Mouse (Mus musculus) stomach, postnatal 0 days (tissue): ENCODE data around the gene Zbtb12. TPM values are rescaled to one million over a fixed set of nuclear protein-coding genes. Genes with fewer than 3 reads are reported as not detected.

Experiments
- ATAC-seq: fragments of 200-750 bp; cut with Nextera tagmentation; 2 replicates; pipeline ENCODE4 v1.8.0; 2017; ENCODE audit not compliant: low FRiP score, low TSS enrichment
- DNase-seq: peaks from one replicate; pipeline ENCODE4 v3.0.0-alpha.2; 2016; ENCODE audit warnings: low spot score
- H3K27ac ChIP-seq: fragments of 300-500 bp; sonication (generic); replicated peaks from 2 replicates; pipeline ENCODE4 v1.5.1; 2014; ENCODE audit warnings: mild to moderate bottlenecking, control low read depth
- H3K27me3 ChIP-seq: fragments of 300-500 bp; sonication (generic); 2 replicates; pipeline ENCODE4 v1.6.1; 2014; ENCODE audit warnings: low read length; ENCODE audit not compliant: control insufficient read depth, insufficient read depth
- H3K36me3 ChIP-seq: fragments of 300-500 bp; sonication (generic); 2 replicates; pipeline ENCODE4 v1.6.1; 2014; ENCODE audit warnings: low read length, mixed read lengths; ENCODE audit not compliant: control insufficient read depth, insufficient read depth
- H3K4me1 ChIP-seq: fragments of 300-500 bp; sonication (generic); replicated peaks from 2 replicates; pipeline ENCODE4 v1.6.1; 2014; ENCODE audit warnings: antibody characterized with exemption; ENCODE audit not compliant: control insufficient read depth, insufficient read depth
- H3K4me2 ChIP-seq: fragments of 300-500 bp; sonication (generic); replicated peaks from 2 replicates; pipeline ENCODE4 v1.6.1; 2014; ENCODE audit warnings: low read depth, mild to moderate bottlenecking, control low read depth, moderate library complexity
- H3K4me3 ChIP-seq: fragments of 300-500 bp; sonication (generic); 2 replicates; pipeline ENCODE4 v1.5.1; 2014; ENCODE audit warnings: low read depth, low read length, control low read depth
- H3K9ac ChIP-seq: fragments of 300-500 bp; sonication (generic); 2 replicates; pipeline ENCODE4 v1.6.1; 2014; ENCODE audit warnings: mild to moderate bottlenecking, low read length, control low read depth, mixed read lengths
- H3K9me3 ChIP-seq: fragments of 300-500 bp; sonication (generic); 2 replicates; pipeline ENCODE4 v1.6.1; 2016; ENCODE audit warnings: low read length; ENCODE audit not compliant: control insufficient read depth
- CTCF ChIP-seq: IDR thresholded peaks from 2 replicates; pipeline ENCODE4 v1.5.1; 2016; ENCODE audit warnings: antibody characterized with exemption, low read depth, mild to moderate bottlenecking, moderate library complexity
- EP300 ChIP-seq: optimal IDR thresholded peaks from 2 replicates; pipeline ENCODE3; 2016; ENCODE audit warnings: antibody characterized with exemption
- WGBS: fragments of 180-500 bp; shearing (Covaris S2); extraction: QIAGEN DNeasy Blood & Tissue Kit; methylation state at CpG from one replicate; pipeline ENCODE4 v1.1.7; 2014; 5-methylcytosine and 5-hydroxymethylcytosine counted together
- microRNA-seq: library from miRNA; unstranded; fragments of <30 nt; microRNA quantifications from one replicate; pipeline ENCODE4, GENCODE M21; 2016
- polyA plus RNA-seq: library from polyadenylated mRNA; unstranded; fragments of >200 nt; fragmentation: Nextera tagmentation; extraction: Ambion mirVana; gene quantifications from 2 replicates; pipeline ENCODE4 v1.2.1, GENCODE M21; 2015

Zbtb12 gene
- polyA plus RNA-seq, 1 experiment from 2014 or later = 0.59 TPM

GRCm38 (mm10) chr17:34934031-34934430, 54.7 kb downstream of the Zbtb12 start:
- Histone ChIP-seq H3K4me3 (no peak overlapping the region), H3K4me2 (no peak overlapping the region), H3K9ac (no peak overlapping the region), H3K9me3 (no peaks in the 10 kb centered on the region), H3K36me3 (no peaks in the 10 kb centered on the region; the same call in 1 of the 2 replicates), H3K27ac (no peak overlapping the region), H3K4me1 (peaks cover 3% of the 10 kb centered on the region; the same call in 1 of the 2 replicates), H3K27me3 (no peaks in the 10 kb centered on the region)
- WGBS = 81% methylated on average over 24 of the region's 24 CpGs
- no peak for DNase-seq
- no peak for ATAC-seq
- TF ChIP-seq EP300 (no peak), CTCF (no peak)

GRCm38 (mm10) chr17:34934830-34935229, 55.5 kb downstream of the Zbtb12 start:
- DNase-seq (no peak), ATAC-seq (no peak)
- no peaks in the 10 kb centered on the region; the same call in 1 of the 2 replicates for H3K36me3 ChIP-seq
- no peak overlapping the region for H3K4me2 ChIP-seq
- H3K27me3 ChIP-seq = no peaks in the 10 kb centered on the region
- H3K9me3 ChIP-seq = no peaks in the 10 kb centered on the region
- TF ChIP-seq CTCF = no peak
- TF ChIP-seq EP300 = no peak
- 61% methylated on average over 8 of the region's 8 CpGs for WGBS
- H3K9ac ChIP-seq = no peak overlapping the region
- H3K4me3 ChIP-seq = no peak overlapping the region
- H3K27ac ChIP-seq = no peak overlapping the region
- H3K4me1 ChIP-seq = peaks cover 3% of the 10 kb centered on the region; the same call in 1 of the 2 replicates

GRCm38 (mm10) chr17:34937960-34938505, 58.8 kb downstream of the Zbtb12 start:
- H3K27ac ChIP-seq = no peak overlapping the region
- H3K9ac ChIP-seq = no peak overlapping the region
- H3K36me3 ChIP-seq = no peaks in the 10 kb centered on the region; the same call in 1 of the 2 replicates
- no peak for DNase-seq
- no peak for TF ChIP-seq EP300
- no peak for TF ChIP-seq CTCF
- no peak overlapping the region for H3K4me3 ChIP-seq
- no peaks in the 10 kb centered on the region for H3K4me1 ChIP-seq
- 76% methylated on average over 6 of the region's 6 CpGs for WGBS
- no peaks in the 10 kb centered on the region for H3K27me3 ChIP-seq
- H3K4me2 ChIP-seq = no peak overlapping the region
- no peaks in the 10 kb centered on the region for H3K9me3 ChIP-seq
- no peak for ATAC-seq

- no peaks in the 10 kb centered on the region for H3K27me3 ChIP-seq
- H3K36me3 ChIP-seq = no peaks in the 10 kb centered on the region
- DNase-seq (no peak), ATAC-seq (no peak)
- H3K4me3 ChIP-seq = peak overlapping the region; percentile 21
- H3K4me1 ChIP-seq = no peaks in the 10 kb centered on the region
- TF ChIP-seq EP300 (no peak), CTCF (no peak)
- H3K9ac ChIP-seq = peak overlapping the region; percentile 48
- WGBS = 12% methylated on average over 15 of the region's 15 CpGs
- H3K9me3 ChIP-seq = no peaks in the 10 kb centered on the region
- H3K27ac ChIP-seq = peak overlapping the region; percentile 65
- H3K4me2 ChIP-seq = peak overlapping the region; percentile 49
These were observed 62.2 kb downstream of the Zbtb12 start for GRCm38 (mm10) chr17:34941344-34942041.

GRCm38 (mm10) chr17:34943128-34943815, 64.0 kb downstream of the Zbtb12 start:
- DNase-seq = no peak
- H3K27ac ChIP-seq = no peak overlapping the region
- H3K4me1 ChIP-seq = no peaks in the 10 kb centered on the region
- WGBS = 88% methylated on average over 4 of the region's 4 CpGs
- no peak overlapping the region for H3K4me3 ChIP-seq
- no peak overlapping the region for H3K4me2 ChIP-seq
- no peak overlapping the region for H3K9ac ChIP-seq
- H3K36me3 ChIP-seq = no peaks in the 10 kb centered on the region
- H3K27me3 ChIP-seq = no peaks in the 10 kb centered on the region
- ATAC-seq = no peak
- no peak for TF ChIP-seq EP300
- no peak for TF ChIP-seq CTCF
- no peaks in the 10 kb centered on the region for H3K9me3 ChIP-seq

GRCm38 (mm10) chr17:34944362-34944761, 65.1 kb downstream of the Zbtb12 start:
- no peaks in the 10 kb centered on the region for H3K36me3 ChIP-seq
- H3K27me3 ChIP-seq = no peaks in the 10 kb centered on the region
- H3K9me3 ChIP-seq = no peaks in the 10 kb centered on the region
- H3K9ac ChIP-seq = peak overlapping the region; percentile 8; the same call in 1 of the 2 replicates
- ATAC-seq = no peak; the same call in 1 of the 2 replicates
- no peak for DNase-seq
- H3K4me2 ChIP-seq = no peak overlapping the region
- H3K4me1 ChIP-seq = no peaks in the 10 kb centered on the region
- TF ChIP-seq CTCF = no peak
- no peak for TF ChIP-seq EP300
- no peak overlapping the region for H3K4me3 ChIP-seq
- H3K27ac ChIP-seq = no peak overlapping the region

Small RNAs within 50 kb of the gene (microRNA-seq; reads per million reads assigned to microRNA genes)
- gene Mir6970 = not detected
- gene Mir6971 = 5.5 reads per million, percentile 9 among the genes with 10 or more reads in this experiment
- gene Mir6972 = not detected

Other genes with a start within 250 kb of the Zbtb12 start
- gene Prrt1, start 249.9 kb upstream of the Zbtb12 start, polyA plus RNA-seq = 0.44 and 0.67 TPM in 2 replicates
- gene Fkbpl, start 234.7 kb upstream of the Zbtb12 start, polyA plus RNA-seq = 12.4 and 12.8 TPM in 2 replicates
- gene Atf6b, start 232.3 kb upstream of the Zbtb12 start, polyA plus RNA-seq = 35.4 and 39.3 TPM in 2 replicates
- gene Tnxb, start 208.9 kb upstream of the Zbtb12 start, polyA plus RNA-seq = 1.9 and 2.4 TPM in 2 replicates
- 0.73 and 1.3 TPM in 2 replicates for gene C4b, start 135.6 kb upstream of the Zbtb12 start, polyA plus RNA-seq
- 0.06 TPM in 1 of 2 replicates, not detected in the other for gene Cyp21a1, start 74.9 kb upstream of the Zbtb12 start, polyA plus RNA-seq
- gene Stk19, start 42.5 kb upstream of the Zbtb12 start, polyA plus RNA-seq = 20.8 and 23.1 TPM in 2 replicates
- 29.6 and 32.2 TPM in 2 replicates for gene Dxo, start 42.5 kb upstream of the Zbtb12 start, polyA plus RNA-seq
- gene Skiv2l, start 29.3 kb upstream of the Zbtb12 start, polyA plus RNA-seq = 22.5 and 23.6 TPM in 2 replicates
- gene Nelfe, start 29.1 kb upstream of the Zbtb12 start, polyA plus RNA-seq = 50.0 and 53.8 TPM in 2 replicates
- gene Cfb, start 17.0 kb upstream of the Zbtb12 start, polyA plus RNA-seq = 20.7 and 23.9 TPM in 2 replicates
- not detected in 2 replicates for gene Gm20547, start 2.6 kb downstream of the Zbtb12 start, polyA plus RNA-seq
- gene C2, start 18.8 kb downstream of the Zbtb12 start, polyA plus RNA-seq = 4.8 and 5.5 TPM in 2 replicates
- gene Ehmt2, start 19.0 kb downstream of the Zbtb12 start, polyA plus RNA-seq = 23.8 and 26.2 TPM in 2 replicates
- gene Slc44a4, start 35.0 kb downstream of the Zbtb12 start, polyA plus RNA-seq = 31.2 and 33.1 TPM in 2 replicates
- gene Neu1, start 51.8 kb downstream of the Zbtb12 start, polyA plus RNA-seq = 18.3 and 18.9 TPM in 2 replicates
- gene Hspa1b, start 79.8 kb downstream of the Zbtb12 start, polyA plus RNA-seq = 3.0 TPM in 2 replicates
- gene Gm20481, start 90.4 kb downstream of the Zbtb12 start, polyA plus RNA-seq = not detected in 2 replicates
- 24.1 and 25.9 TPM in 2 replicates for gene Hspa1a, start 92.7 kb downstream of the Zbtb12 start, polyA plus RNA-seq
- 0.25 and 0.48 TPM in 2 replicates for gene Hspa1l, start 93.2 kb downstream of the Zbtb12 start, polyA plus RNA-seq
- gene Lsm2, start 102.4 kb downstream of the Zbtb12 start, polyA plus RNA-seq = 69.2 and 75.1 TPM in 2 replicates
- gene Vars, start 121.5 kb downstream of the Zbtb12 start, polyA plus RNA-seq = 35.5 and 40.2 TPM in 2 replicates
- 0.28 and 0.36 TPM in 2 replicates for gene Vwa7, start 137.1 kb downstream of the Zbtb12 start, polyA plus RNA-seq
- gene Sapcd1, start 148.5 kb downstream of the Zbtb12 start, polyA plus RNA-seq = 8.0 and 8.2 TPM in 2 replicates
- 1.9 and 2.7 TPM in 2 replicates for gene Msh5, start 167.3 kb downstream of the Zbtb12 start, polyA plus RNA-seq
- 344 and 360 TPM in 2 replicates for gene Clic1, start 170.5 kb downstream of the Zbtb12 start, polyA plus RNA-seq
- 84.8 and 86.8 TPM in 2 replicates for gene Ddah2, start 179.6 kb downstream of the Zbtb12 start, polyA plus RNA-seq
- gene Ly6g6c, start 185.9 kb downstream of the Zbtb12 start, polyA plus RNA-seq = 260 and 317 TPM in 2 replicates
- 0.49 and 0.96 TPM in 2 replicates for gene Mpig6b, start 186.7 kb downstream of the Zbtb12 start, polyA plus RNA-seq
- 109 and 113 TPM in 2 replicates for gene Ly6g6e, start 197.4 kb downstream of the Zbtb12 start, polyA plus RNA-seq
- gene Ly6g6d, start 198.6 kb downstream of the Zbtb12 start, polyA plus RNA-seq = 7.1 and 7.7 TPM in 2 replicates
- 0.13 TPM in 1 of 2 replicates, not detected in the other for gene Ly6g6f, start 206.1 kb downstream of the Zbtb12 start, polyA plus RNA-seq
- gene Abhd16a, start 209.8 kb downstream of the Zbtb12 start, polyA plus RNA-seq = 74.2 and 75.0 TPM in 2 replicates
- not detected in 2 replicates for gene Ly6g5c, start 228.8 kb downstream of the Zbtb12 start, polyA plus RNA-seq
- 0.18 and 0.27 TPM in 2 replicates for gene Ly6g5b, start 235.9 kb downstream of the Zbtb12 start, polyA plus RNA-seq
- 11.2 and 11.3 TPM in 2 replicates for gene Gpank1, start 242.0 kb downstream of the Zbtb12 start, polyA plus RNA-seq
- 323 and 329 TPM in 2 replicates for gene Csnk2b, start 242.6 kb downstream of the Zbtb12 start, polyA plus RNA-seq
- 14.4 and 15.5 TPM in 2 replicates for gene D17H6S53E, start 246.9 kb downstream of the Zbtb12 start, polyA plus RNA-seq